Mouse (Mus musculus) liver, postnatal 0 days (tissue): ENCODE data around the gene Ifit3b. TPM values are rescaled to one million over a fixed set of nuclear protein-coding genes. Genes with fewer than 3 reads are reported as not detected.
"Not testable (repeated sequence)": the region's sequence is repeated elsewhere in the genome, so short reads cannot be mapped to it uniquely, and the experiment has no call there.

Experiments used
- ATAC-seq: fragments of 200-750 bp; cut with Nextera tagmentation; 2 replicates; pipeline ENCODE4 v1.8.0; 2017; ENCODE audit warnings: mild to moderate bottlenecking, moderate library complexity
- DNase-seq: peaks from one replicate; pipeline ENCODE4 v3.0.0-alpha.2; 2016
- H3K27ac ChIP-seq: fragments of 300-500 bp; sonication (generic); 2 replicates; pipeline ENCODE4 v1.5.1; 2014; ENCODE audit warnings: antibody characterized with exemption, moderate library complexity, mild to moderate bottlenecking, low read depth
- H3K27me3 ChIP-seq: fragments of 300-500 bp; sonication (generic); 2 replicates; pipeline ENCODE4 v1.6.1; 2014; ENCODE audit warnings: low read length, control low read depth, mixed read lengths; ENCODE audit not compliant: insufficient read depth
- H3K36me3 ChIP-seq: fragments of 300-500 bp; sonication (generic); replicated peaks from 2 replicates; pipeline ENCODE4 v1.6.1; 2014; ENCODE audit warnings: mild to moderate bottlenecking, control low read depth, low read length, moderate library complexity, mixed read lengths; ENCODE audit not compliant: insufficient read depth
- H3K4me1 ChIP-seq: fragments of 300-500 bp; sonication (generic); 2 replicates; pipeline ENCODE4 v1.6.1; 2014; ENCODE audit warnings: antibody characterized with exemption, mild to moderate bottlenecking, control low read depth; ENCODE audit not compliant: insufficient read depth
- H3K4me2 ChIP-seq: fragments of 300-500 bp; sonication (generic); 2 replicates; pipeline ENCODE4 v1.6.1; 2014; ENCODE audit warnings: low read depth, mild to moderate bottlenecking, low read length, moderate library complexity, mixed read lengths
- H3K4me3 ChIP-seq: fragments of 300-500 bp; sonication (generic); 2 replicates; pipeline ENCODE4 v1.5.1; 2014; ENCODE audit warnings: low read depth, low read length
- H3K9ac ChIP-seq: fragments of 300-500 bp; sonication (generic); replicated peaks from 2 replicates; pipeline ENCODE4 v1.6.1; 2014; ENCODE audit warnings: mild to moderate bottlenecking, moderate library complexity
- H3K9me3 ChIP-seq: fragments of 300-500 bp; sonication (generic); 2 replicates; pipeline ENCODE4 v1.6.1; 2016; ENCODE audit warnings: mild to moderate bottlenecking, control low read depth, low read length, mixed read lengths
- CTCF ChIP-seq: sonication (generic); IDR thresholded peaks from 2 replicates; pipeline ENCODE4 v1.5.1; 2016; ENCODE audit warnings: antibody characterized with exemption, low read depth
- EP300 ChIP-seq: IDR thresholded peaks from 2 replicates; pipeline ENCODE4 v1.6.1; 2016; ENCODE audit warnings: antibody characterized with exemption, low read depth, mild to moderate bottlenecking
- WGBS: fragments of 180-500 bp; shearing (Covaris S2); extraction: QIAGEN DNeasy Blood & Tissue Kit; methylation state at CpG from one replicate; pipeline ENCODE4 v1.1.7; 2014; ENCODE audit not compliant: insufficient replicate concordance; 5-methylcytosine and 5-hydroxymethylcytosine counted together
- polyA plus RNA-seq: library from polyadenylated mRNA; unstranded; fragments of >200 nt; fragmentation: Nextera tagmentation; extraction: Ambion mirVana; gene quantifications from 2 replicates; pipeline ENCODE4 v1.2.1, GENCODE M21; 2015

The Ifit3b gene
- polyA plus RNA-seq, 1 experiment from 2014 or later: 2.2 TPM

DNA sequence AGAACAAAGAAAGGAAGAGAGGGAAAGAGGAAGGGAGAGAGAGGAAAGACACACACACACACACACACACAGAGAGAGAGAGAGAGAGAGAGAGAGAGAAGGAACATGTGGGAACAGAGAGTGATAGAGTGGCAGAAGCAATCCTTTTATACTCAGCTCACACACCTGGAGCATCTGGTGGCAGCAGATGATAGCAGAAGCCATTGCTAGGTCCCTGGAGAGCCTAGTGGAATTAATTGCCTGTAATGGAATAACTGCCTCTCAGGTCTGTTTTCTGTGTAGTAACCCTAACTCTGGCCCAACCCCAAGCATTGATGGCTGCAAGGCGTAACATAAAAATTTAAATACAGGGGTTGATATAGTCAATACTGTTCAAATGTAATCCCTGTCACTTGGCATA is 36.7 kb upstream of the Ifit3b start:
- no peak overlapping the region for H3K27ac ChIP-seq
- ATAC-seq (no peak), DNase-seq (no peak)
- peak overlapping the region; percentile 14; the same call in 1 of the 2 replicates for H3K4me2 ChIP-seq
- H3K9ac ChIP-seq: no peak overlapping the region
- TF ChIP-seq EP300 (no peak), CTCF (no peak)
- WGBS: 80% methylated on average over 1 of the region's 1 CpGs
- H3K4me3 ChIP-seq: peak overlapping the region; percentile 4; the same call in 1 of the 2 replicates
- H3K27me3 ChIP-seq: no peaks in the 10 kb centered on the region
- no peaks in the 10 kb centered on the region for H3K9me3 ChIP-seq
- H3K36me3 ChIP-seq: 0 out of 2 replicates have a peak, but pooled peaks cover 4% of the 10 kb centered on the region
- no peaks in the 10 kb centered on the region for H3K4me1 ChIP-seq

DNA sequence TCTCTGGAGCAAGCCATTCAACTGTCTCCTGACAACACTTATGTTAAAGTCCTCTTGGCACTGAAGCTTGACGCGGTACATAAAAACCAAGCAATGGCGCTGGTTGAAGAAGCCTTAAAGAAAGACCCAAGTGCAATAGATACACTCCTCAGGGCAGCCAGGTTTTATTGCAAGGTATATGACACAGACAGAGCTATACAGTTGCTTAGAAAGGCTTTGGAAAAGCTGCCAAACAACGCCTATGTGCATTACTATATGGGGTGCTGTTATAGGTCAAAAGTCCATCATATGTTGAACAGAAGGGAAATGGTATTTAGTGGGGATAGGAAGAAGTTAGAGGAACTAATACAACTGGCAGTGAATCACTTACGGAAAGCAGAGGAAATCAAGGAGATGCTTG is 34.1 kb upstream of the Ifit3b start:
- no peaks in the 10 kb centered on the region for H3K9me3 ChIP-seq
- no peak overlapping the region for H3K9ac ChIP-seq
- H3K27me3 ChIP-seq: no peaks in the 10 kb centered on the region
- no peak for TF ChIP-seq EP300
- TF ChIP-seq CTCF: no peak
- no peak overlapping the region for H3K4me2 ChIP-seq
- H3K36me3 ChIP-seq: 0 out of 2 replicates have a peak, but pooled peaks cover 4% of the 10 kb centered on the region
- no peak for DNase-seq
- ATAC-seq: no peak
- H3K4me3 ChIP-seq: no peak overlapping the region
- WGBS: 85% methylated on average over 5 of the region's 5 CpGs
- no peaks in the 10 kb centered on the region for H3K4me1 ChIP-seq
- H3K27ac ChIP-seq: no peak overlapping the region

DNA sequence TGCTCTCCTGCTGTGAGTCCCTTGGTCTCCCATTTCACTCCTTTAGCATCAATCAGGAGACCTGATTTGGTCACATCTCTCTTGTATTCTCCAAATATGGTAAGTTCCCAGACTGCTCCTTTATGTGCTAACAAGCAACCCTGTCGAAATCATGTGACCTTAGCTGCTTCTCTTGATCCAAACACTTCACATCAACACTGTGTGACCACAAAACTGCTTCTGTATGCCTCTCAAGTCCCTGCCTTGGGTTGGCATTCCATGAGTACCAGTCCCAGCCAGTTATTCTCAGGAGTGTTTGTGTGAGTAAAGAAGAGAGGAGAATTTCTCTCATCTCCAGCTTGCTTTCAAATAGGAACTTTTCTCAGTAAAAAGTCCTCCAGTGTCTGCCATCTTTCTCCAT is 30.6 kb upstream of the Ifit3b start:
- H3K36me3 ChIP-seq: 0 out of 2 replicates have a peak, but pooled peaks cover 4% of the 10 kb centered on the region
- no peaks in the 10 kb centered on the region for H3K9me3 ChIP-seq
- WGBS: 62% methylated on average over 1 of the region's 1 CpGs
- H3K9ac ChIP-seq: no peak overlapping the region
- no peak overlapping the region for H3K4me3 ChIP-seq
- no peak overlapping the region for H3K4me2 ChIP-seq
- no peak overlapping the region for H3K27ac ChIP-seq
- no peak for ATAC-seq
- H3K4me1 ChIP-seq: no peaks in the 10 kb centered on the region
- TF ChIP-seq CTCF (no peak), EP300 (no peak)
- H3K27me3 ChIP-seq: no peaks in the 10 kb centered on the region
- DNase-seq: no peak

DNA sequence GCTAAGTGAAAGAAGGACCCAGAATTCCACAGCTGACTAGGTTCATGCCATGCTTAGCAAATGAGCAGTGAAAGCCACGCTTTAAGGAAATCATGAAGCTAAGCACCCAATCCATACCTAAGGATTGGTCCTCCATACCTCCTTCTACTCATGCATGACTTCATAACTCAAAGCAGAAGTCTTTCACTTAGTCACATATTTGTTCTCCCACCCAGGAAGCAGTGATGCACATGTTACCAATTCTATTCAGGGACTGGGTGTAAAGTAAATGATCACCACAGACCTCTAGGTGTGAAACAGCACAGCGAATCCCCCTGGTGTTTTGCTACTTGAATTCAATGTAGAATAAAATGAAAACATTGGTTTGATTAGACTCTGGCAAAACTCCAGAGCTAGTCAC is 25.1 kb upstream of the Ifit3b start:
- H3K9me3 ChIP-seq, H3K36me3 ChIP-seq, H3K4me1 ChIP-seq, DNase-seq, H3K4me2 ChIP-seq, H3K4me3 ChIP-seq, H3K9ac ChIP-seq, H3K27me3 ChIP-seq: not testable (repeated sequence)
- 74% methylated on average over 2 of the region's 2 CpGs for WGBS
- peak; percentile 37 for ATAC-seq
- peak overlapping the region; percentile 23; the same call in 1 of the 2 replicates for H3K27ac ChIP-seq

DNA sequence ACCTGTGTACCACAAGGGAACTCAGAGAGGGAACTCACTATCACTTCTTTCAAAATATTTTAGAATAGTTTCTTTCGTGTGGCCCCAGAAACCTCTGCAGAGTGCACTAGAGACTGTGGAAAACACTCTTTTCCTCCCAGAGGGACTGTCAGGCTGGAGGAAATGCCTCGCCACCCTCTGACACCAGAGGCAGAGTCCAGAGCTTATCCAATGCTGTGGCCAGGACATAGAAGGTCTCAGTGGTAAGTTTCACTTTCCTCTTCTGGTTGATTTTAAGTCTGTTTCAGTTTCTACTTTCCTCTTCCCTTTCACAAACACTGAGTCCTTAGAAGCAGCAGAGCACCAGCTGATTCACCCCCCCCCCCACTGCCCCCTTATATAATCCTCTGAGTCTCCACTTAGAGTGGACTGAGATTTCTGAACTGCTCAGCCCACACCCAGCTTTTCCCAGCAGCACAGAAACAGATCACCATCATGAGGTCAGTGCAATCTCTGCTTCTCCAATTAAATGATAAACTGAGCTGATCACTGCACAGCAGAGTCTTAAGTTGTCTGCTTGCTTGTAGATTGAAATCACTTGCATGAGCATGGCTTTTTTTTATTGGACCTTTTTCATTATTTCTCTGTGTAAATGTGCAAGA is 24.5 kb upstream of the Ifit3b start, which contains the start of gene Ifit3:
Gene Ifit3, plus strand, starts transcription at position 406 of the 641 bp plus-strand sequence.
- peak; percentile 85 for ATAC-seq
- not testable (repeated sequence) for H3K36me3 ChIP-seq, H3K27me3 ChIP-seq, DNase-seq, H3K9ac ChIP-seq, H3K4me2 ChIP-seq, H3K9me3 ChIP-seq, H3K4me1 ChIP-seq
- 0 out of 2 replicates have a peak within 1 kb of the TSS, but pooled peaks have one; percentile 8 for H3K4me3 ChIP-seq
- WGBS: 22% methylated on average over 2 of the region's 2 CpGs
- peak within 1 kb of the TSS; percentile 23; the same call in 1 of the 2 replicates for H3K27ac ChIP-seq

DNA sequence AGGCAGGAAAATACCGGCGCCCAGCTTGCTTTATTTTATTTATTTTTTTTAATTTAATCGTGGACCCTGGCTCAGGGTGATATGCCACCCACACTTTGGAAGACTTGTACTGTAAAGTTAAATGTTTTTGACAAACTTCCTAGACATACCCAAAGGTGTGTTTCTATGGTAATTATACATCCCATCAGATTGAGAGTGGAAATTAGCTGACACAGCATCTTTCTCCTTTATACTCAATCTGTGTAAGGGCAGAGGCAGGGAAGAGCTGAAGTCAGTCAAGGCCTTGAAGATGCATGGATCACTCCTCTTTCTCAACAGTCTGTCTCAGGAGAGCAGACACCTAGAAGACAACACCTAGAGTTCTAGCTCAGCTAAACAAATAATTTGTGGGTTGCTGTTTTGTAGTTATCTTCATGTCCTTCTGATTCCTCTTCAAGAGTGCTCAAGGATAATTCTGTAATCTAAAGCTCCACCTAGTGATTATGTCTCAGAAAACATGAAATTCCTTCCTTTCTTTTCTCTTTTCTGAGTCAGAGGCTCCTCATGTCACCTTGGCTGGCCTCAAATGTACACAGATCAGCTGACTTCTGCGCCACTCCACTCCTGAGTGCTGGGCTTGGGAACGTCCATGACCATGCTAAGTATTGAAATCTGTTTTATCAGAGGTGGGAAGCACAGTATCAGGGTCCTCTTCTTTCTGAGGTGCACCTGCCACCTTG is 21.9 kb upstream of the Ifit3b start:
- not testable (repeated sequence) for H3K4me1 ChIP-seq, DNase-seq, ATAC-seq, H3K9me3 ChIP-seq, H3K4me3 ChIP-seq, H3K36me3 ChIP-seq, H3K9ac ChIP-seq, H3K27ac ChIP-seq, H3K27me3 ChIP-seq
- peak overlapping the region; percentile 19; the same call in 1 of the 2 replicates for H3K4me2 ChIP-seq
- 65% methylated on average over 5 of the region's 5 CpGs for WGBS
